Mouse (Mus musculus) CD4-positive, CD25-positive, alpha-beta regulatory T cell, adult 4 months (primary cell): ENCODE results near the gene Ngfr. TPM values are rescaled to one million over a fixed set of nuclear protein-coding genes. Genes with fewer than 3 reads are reported as not detected.

Experiments
- ATAC-seq: one replicate; pipeline ENCODE4 v1.8.0; 2017
- polyA plus RNA-seq, 2 experiments: library from polyadenylated mRNA; unstranded; fragments of 100-300 nt; shearing (Covaris generic); gene quantifications; one replicate each; pipeline ENCODE4 v1.2.1; 2017

The Ngfr gene
- polyA plus RNA-seq, 2 experiments from 2014 or later, result not detected

DNA sequence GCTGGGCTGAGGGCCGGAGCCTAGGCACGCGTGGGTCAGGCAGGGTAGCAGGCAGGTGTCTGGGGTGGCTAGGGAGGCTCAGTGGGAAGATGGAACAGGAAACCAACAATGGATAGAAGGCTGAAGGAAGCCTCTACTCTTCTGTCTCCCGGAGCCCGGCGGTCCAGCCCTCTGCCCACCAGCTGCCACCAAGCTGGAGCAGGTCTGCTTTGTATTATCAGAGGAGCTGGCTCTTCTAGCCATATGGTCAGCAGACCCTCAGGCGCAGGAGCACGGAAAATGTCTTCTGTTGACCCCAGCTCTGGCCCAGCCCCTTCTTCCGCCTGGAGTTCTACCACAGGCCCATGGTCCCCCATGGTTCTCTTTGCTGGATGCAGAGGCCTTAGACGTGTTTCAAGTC is 22.2 kb downstream of the Ngfr start:
- no peak for ATAC-seq

- ATAC-seq, result no peak
Measured at GRCm38 (mm10) chr11:95563849-95564248, 23.7 kb downstream of the Ngfr start.

DNA sequence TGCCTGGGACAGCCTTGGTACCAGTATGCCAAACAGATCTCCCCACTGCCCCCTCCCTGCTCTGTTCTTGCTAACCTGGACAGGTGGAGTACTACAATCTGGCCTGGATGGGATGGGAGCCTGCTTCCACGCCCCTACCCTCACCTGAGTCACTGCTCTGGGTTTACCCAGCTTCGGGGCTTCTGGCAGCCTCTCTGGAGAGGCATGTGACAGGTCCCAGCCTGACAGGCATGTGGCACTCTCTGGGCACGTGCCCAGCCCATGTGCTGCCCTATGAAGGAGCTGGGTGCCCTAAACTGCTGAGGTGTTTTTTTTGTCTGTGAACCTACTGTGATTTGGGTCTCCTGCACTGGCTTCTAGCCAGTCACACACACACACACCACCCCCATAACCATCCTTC is 26.8 kb downstream of the Ngfr start:
- ATAC-seq, result no peak

DNA sequence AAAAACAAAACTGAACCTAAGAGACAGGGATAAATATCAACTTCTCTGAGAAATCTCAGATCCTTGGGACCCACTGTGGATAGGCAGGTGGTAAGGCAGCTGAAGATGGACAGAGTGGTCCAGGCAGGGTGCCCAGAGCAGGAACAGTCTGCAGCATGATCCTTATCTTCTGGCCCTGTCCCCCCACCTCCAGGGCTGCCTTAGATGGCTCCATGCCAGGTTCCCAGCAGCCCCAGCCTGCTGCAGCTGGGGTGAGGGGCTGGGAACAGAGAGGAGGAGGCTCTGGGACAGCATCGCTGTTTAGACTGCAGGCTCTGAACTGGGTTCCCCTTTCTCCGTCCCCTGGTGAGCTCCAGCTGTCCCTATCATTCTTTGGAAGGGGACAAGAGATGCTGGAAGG is 27.8 kb downstream of the Ngfr start:
- ATAC-seq, result no peak

DNA sequence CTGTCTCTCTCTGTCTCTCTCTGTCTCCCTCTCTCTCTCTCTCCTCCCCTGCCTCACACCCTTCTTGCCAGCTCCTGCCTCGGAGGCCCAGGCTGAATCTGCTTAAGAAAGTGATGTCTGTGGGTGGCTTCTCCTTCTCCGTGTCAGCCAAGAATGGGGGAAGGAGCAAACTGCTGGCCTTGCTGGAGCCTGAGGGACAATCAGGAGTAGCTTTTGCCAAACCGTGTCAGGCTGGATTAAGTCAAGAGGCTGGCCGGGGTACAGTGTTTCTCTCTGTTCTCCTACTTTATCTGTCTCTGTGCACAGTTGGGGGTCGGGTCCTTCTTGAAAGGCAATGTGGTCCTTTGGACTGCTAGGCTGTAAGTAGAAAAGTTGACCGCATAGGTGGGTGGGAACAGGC is 29.8 kb downstream of the Ngfr start:
- ATAC-seq, result no peak

GRCm38 (mm10) chr11:95557032-95557431 is 30.5 kb downstream of the Ngfr start:
- no peak for ATAC-seq

DNA sequence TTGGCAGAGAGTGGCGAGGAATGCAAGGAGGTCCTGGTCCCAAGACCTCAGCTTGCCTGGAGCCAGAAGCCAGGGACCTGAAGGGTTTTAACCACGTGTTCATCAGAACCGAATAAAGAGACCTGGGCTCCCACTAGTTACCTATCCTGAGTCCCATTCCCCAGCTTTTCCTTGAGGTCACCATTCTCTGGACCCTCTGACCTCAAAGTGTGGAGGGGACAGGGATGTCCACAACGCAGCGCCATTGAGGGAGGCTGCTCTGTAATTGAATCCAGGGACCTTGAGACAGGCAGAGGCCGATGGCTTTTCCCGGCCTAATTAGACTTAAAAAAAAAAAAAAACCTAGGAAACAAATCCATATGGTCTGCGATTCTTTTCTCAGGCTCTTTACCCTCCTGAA is 32.3 kb downstream of the Ngfr start:
- ATAC-seq, result no peak

GRCm38 (mm10) chr11:95550301-95551021 is 37.1 kb downstream of the Ngfr start:
- no peak for ATAC-seq

- ATAC-seq, result no peak
Measured at GRCm38 (mm10) chr11:95546021-95546782, 41.3 kb downstream of the Ngfr start.

GRCm38 (mm10) chr11:95544546-95545327 is 42.8 kb downstream of the Ngfr start:
- ATAC-seq, result no peak

- no peak for ATAC-seq
Measured at GRCm38 (mm10) chr11:95540637-95541385, 46.7 kb downstream of the Ngfr start.

- ATAC-seq, result no peak
Measured at GRCm38 (mm10) chr11:95538378-95539104, 49.0 kb downstream of the Ngfr start.

DNA sequence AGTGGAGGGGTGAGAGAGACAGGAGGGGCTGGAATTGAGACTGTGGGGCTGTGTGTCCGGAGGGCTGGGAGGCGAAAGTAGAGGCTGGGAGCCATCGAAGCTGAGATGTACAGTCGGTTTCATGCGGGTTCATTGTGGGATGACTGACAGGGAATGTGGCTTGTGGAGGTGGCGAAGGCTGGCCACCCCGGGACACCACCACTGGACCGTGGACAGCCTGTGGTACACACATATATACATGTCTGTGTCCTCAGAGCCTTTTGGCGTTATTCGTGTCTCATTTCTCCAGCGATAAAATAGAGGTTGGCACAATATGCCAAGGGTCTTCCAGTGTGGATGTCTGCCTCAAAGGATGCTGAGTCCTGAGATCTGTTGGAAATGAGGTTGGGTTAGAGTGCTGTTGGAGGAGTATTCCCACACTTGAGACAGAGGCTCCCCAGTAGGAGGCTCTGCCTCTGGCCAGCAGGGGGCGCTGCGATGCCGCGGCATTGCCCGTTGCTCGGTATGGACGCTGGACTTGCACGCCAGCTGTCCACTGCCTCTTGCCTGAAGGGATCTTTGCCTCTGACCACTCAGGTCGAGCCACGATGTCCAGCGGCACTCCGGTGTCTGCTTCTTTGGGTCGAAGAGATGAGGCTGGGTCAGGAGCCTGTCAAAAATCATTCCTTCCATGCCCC is 53.9 kb downstream of the Ngfr start:
- no peak for ATAC-seq

- no peak for ATAC-seq
Measured at GRCm38 (mm10) chr11:95532353-95533072, 55.0 kb downstream of the Ngfr start.

DNA sequence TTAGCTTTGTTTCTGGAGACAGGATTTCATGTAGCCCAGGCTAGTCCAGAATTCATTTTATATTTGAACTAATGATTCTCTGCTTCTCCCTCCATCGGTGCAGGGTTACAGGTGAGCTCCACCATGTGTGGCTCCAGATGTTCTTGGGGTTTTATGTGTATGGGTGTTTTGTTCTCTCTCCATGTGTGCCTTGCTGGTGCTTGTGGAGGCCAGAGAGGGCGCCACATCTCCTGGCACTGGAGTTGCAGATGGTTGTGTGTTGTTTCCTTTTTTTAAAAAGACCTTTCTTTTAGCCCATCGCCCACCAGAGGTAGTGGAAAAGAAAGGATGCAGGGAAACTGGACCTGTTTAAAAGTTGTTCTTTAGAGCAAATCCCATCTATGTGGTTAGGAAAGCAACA is 59.3 kb downstream of the Ngfr start:
- ATAC-seq, result no peak

GRCm38 (mm10) chr11:95527307-95527706 is 60.2 kb downstream of the Ngfr start:
- ATAC-seq, result no peak

- peak; percentile 51 for ATAC-seq
Measured at GRCm38 (mm10) chr11:95521563-95521962, 66.0 kb downstream of the Ngfr start.

DNA sequence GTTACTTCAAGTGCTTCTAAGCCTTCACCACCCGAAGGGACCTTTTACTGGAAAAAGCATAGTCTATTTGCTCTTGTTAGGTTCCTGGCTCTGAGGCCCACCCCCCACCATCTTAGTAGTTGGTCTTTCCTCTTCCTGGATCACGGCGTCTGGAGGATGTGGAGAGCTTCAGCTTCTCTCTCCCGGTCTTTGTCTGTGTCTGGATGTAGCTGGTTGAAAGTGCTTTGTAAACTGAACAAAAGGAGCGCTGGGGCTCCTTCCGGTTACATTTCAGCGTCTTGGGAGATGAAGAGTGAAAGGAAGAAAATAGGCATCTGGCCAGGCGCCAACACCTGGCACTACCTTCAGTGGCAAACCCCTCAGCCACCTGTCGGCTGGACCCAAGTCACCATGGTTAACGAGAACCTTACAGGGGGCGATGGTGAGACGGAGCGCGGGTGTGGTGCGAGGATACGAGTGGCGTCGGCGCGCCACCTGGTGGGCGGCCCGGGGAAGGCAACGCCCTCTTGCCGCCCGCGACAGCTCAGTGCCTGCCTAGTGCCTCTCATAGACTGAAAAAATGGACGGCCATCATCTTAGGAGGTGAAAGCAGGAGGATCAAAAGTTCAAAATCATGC is 67.0 kb downstream of the Ngfr start:
- peak; percentile 86 for ATAC-seq

GRCm38 (mm10) chr11:95519996-95520395 is 67.5 kb downstream of the Ngfr start:
- ATAC-seq, result no peak

DNA sequence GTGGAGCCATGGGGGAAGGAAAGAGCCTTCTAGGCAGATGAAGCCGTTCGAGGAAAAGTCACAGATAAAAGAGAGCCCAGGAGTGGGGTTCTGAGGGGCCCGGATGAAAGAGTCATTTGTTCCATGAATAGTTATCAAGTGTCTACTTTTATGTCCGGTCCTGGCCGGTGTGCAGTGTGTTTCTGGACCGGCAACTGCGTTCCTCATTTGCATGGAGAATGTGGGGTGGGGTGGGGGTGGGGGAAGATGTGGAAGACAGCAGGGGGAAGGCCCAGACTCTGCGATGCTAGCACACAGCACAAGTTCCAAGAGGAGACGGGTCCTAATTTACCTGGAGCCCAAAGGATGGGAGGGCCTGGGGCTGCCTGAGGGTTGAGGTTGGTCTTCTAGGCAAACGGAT is 68.2 kb downstream of the Ngfr start:
- ATAC-seq, result no peak
